Mouse (Mus musculus) common myeloid progenitor, adult 5-6 weeks (primary cell): ENCODE results near the gene Hand2. TPM values are rescaled to one million over a fixed set of nuclear protein-coding genes. Genes with fewer than 3 reads are reported as not detected.

ENCODE experiments used
- ATAC-seq: replicated peaks from 2 replicates; pipeline ENCODE4 v1.8.0; 2016; ENCODE audit warnings: low read depth, mild to moderate bottlenecking, moderate TSS enrichment, inconsistent platforms; ENCODE audit not compliant: poor library complexity, severe bottlenecking
- total RNA-seq: library from RNA; stranded (forward); fragments of 200-1000, 187-1606 nt; gene quantifications from 2 replicates; pipeline ENCODE4 v1.2.3, GENCODE M21; 2017

Hand2 gene
- total RNA-seq, 1 experiment from 2014 or later = not detected

DNA sequence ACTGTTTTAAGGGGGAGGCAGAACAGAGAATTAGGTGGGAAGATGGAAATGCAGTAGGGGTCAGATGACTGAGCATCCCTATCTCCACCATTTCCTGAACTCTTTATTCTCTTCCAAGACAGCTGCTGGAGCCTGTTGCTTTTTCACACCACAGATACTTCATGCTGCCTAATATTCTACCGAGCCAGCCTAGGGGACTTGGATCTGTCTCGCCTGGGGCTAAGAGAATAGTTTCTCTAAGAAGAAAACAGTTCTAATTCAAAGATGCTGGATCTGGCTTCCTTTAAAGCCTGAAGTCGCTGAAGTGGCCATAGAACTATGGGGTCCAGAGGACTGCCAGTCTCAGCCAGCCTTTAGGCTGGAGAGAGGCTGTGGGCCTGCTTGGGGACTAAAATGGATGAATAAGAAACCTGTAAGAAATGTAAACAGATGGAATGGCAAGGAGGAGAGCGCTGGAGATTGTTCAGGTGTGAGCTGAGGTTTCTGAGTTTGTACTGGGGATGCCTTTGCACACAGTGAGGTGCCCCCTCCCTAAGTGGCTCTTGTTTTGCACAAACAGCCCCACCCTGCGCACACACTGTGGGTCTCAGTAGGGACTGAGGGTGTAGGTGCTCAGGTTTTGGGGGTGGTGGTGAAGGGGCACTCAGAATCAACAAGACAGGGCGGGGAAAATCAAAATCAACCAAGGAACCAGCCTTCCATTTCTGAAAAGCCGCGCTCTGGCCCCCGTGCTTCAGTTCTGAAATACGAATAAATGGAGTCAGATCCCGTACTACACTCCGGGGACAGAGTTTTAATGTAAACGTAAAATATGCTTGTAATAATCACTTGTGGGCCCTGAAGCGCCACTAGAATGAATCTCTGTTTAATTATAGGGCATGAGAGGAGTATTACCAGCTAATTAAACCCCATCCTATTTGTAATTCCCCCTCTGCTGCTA lies 19.2 kb downstream of the Hand2 start:
- ATAC-seq = no peak

DNA sequence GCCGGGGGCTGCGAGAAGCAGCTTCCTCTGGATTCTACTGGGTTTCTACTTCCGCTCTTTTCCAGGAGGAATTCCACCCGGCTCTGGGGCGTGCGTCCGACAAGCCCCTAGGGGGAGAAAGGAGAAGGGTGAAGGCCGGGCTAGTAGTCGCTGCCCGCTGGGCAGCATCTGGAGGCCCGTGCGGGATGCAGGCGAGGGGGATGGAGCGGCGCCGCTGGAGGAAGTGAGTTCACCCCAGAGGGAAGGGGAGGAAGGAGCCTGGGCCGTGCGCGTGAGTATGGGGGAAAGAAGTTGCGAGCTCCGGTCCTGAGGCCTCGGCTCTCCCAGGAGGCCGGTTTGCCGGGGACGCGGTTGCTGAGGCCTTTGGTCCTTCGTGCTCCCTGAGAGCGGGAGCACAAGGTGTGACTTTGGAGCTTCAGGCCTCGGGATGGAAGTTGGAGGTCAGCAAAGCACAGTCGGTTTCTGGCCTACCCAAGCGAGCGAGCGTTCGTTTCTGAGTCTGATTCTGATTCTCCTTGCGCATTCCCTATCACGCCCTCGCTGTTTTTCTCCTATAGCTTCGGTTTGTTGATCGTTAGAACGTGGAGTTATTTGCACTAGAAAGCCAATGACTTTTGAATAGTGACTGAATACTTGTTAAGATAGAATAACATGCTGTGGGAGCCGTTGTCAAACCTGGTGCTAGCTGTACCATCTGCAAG lies 20.2 kb downstream of the Hand2 start:
- ATAC-seq = 0 out of 2 replicates have a peak, but pooled peaks have one; percentile 32

DNA sequence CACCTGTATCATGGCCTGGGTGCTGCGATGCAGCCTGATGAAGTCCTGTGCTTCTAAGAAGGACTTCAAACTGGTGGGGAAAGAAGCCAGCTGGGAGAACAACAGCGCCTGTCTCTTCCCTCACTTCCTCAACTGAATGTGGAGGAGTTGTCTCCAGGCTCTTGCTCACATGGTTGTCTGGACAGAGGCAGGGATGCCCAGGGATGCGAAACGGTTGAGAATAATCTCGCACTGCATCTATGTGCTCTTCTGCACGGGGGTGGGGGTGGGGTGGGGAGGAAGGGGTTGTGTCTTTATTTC lies 20.7 kb downstream of the Hand2 start:
- ATAC-seq = no peak

DNA sequence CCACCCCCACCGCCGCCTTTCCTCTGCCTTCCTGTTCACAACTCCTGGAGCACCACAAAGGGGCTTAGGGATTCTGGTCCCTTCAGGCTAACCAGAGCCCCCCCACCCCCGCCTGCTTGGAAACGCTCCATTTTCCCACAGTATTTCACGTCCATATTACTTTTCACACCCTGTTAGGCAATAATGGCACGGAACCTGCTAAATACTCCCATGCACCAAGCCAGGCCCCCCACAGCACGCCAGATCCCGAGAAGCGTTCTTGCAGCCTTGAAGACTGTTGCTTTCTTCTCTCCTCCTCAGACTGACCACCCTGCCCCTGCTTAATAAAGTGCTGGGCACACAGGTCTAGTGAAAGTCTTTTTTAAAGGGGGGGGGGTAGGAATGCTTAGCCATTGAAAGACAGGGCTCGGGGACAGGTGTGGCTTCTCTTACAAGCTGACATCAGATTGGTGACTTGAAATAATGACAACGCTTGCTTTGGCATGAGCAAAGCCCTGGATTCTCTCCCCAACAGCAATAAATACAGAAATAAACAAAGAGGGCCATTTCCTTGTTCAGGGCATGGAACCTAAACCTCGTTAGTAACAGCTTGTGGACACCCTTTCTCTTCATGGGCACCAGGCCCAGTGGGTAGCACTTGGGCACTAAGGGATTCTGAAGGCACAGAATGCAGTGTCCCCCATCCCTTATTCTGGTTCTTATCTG lies 21.8 kb downstream of the Hand2 start:
- ATAC-seq = no peak

DNA sequence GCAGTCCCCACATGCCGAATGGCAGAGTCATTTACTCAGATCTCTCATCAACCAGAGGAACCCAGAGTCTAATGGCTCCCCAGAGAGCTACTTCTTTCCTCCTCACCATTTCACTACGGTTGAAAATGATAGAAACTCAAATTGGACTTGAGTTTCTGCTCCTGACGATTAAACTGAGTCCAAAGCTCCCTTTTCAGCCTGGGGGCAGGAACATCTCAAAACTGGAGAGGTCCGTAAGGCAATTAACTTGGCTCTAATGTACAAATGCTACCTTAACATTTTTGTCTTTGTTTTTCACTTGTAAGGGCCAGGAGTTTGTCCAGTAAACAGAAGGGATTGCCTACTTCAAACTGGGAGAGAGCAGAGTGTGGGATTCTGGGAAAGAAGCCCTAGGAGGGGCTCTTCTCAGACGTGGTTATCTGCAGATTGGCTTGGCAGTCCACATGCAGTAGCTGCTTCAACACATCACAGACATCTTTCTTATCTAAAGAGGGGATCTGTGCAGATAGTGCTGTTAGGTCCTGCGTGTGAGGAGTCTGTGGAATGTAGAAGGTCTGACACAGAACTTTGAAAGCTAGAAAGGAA lies 23.0 kb downstream of the Hand2 start:
- ATAC-seq = no peak

DNA sequence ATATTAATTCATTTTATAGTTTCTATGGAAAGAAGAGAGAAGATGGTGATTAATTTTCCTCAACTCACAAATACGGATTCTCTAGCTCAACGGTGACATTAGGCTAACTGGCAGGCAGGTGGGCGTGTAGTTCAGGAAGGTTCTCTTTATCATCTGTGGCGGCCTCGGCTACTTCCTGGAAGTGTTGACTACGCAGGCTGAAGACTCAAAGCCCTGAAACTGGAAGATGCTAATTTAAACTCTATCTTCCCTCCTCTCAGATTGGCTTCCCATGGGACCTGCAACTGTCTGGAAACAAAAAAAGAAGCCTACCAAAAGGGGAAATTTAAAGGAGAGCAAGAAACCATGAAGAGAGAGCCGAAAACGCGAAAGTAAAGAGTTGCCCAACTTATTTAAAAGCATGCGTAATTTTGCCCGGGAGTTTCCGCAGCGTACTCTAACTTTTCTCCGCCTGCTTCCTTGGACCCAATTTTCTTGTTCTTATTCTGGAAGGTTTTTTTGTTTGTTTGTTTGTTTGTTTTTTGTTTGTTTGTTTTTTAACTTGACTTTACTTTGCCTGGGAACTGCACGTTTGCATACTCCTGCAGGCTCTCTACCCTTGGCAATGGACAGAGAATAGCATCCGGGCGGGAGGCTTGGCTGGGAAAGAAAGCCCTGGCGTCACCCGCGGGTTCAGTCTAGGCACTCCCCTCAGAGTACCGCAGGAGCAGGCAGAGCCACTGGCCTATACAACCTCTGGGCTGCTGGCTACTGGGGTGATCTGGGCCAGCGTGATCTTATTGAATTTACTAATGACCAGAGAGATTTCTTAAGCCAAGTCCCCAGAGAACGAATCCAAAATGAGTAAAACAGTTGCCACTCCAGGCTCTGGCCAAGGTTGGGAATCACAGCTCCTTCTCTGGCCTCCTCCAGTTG lies 24.4 kb downstream of the Hand2 start:
- ATAC-seq = no peak

DNA sequence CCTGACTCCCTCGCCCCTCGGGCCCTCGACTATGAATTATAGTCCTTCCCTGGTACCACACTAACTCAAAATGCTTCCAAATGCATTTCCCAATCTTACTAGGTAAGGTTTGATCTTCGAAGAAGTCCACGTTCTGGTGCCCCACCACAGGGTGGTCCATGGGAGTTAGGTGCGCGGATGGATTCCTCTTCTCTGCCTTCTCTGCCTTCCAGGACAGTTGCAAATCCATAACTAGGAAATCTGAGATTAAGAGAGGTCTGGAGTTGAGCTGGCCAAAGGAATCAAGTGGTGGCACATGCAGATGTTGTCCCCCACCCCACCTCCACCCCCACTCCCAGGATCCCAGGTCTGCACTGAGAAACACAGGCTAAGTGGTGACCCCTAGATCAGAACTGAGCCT lies 25.6 kb downstream of the Hand2 start:
- no peak for ATAC-seq

DNA sequence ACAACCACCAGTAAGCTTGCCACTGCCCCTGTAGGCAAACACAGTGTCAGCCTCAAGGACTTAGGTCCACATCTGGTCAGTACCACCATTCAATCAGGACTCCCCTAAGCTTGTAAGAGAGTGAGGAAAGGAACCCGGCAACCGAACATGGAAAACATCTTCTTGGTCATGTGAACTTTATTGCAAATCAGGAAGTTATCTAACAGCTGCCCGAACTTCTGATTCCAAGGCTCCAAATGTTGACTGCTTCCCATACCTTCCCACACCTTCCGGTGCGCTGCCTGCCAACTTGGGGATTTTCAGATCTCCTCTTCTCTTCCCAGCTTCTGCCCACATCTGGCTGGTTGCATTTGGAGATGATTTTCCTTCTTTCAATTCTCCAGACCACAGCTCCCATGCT lies 26.4 kb downstream of the Hand2 start:
- no peak for ATAC-seq

DNA sequence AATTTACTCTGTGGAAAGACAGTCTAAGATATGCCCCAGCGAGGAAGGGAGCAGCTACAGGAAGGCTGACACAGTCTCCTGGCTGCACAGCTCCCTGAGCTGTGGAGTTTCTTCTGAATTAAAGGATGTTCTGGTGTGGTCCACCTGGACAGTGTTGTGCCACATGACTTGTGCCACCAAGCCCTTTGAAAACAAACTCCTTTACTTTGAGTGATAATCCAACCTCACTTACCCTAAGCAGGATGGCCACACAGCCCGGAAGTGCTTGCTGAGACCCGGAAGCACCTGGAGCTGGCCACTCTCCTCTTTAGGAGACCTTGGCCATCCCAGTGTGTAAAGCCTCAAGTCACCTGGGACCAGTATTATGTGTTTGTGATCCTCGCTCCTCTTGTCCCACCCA lies 27.5 kb downstream of the Hand2 start:
- no peak for ATAC-seq

DNA sequence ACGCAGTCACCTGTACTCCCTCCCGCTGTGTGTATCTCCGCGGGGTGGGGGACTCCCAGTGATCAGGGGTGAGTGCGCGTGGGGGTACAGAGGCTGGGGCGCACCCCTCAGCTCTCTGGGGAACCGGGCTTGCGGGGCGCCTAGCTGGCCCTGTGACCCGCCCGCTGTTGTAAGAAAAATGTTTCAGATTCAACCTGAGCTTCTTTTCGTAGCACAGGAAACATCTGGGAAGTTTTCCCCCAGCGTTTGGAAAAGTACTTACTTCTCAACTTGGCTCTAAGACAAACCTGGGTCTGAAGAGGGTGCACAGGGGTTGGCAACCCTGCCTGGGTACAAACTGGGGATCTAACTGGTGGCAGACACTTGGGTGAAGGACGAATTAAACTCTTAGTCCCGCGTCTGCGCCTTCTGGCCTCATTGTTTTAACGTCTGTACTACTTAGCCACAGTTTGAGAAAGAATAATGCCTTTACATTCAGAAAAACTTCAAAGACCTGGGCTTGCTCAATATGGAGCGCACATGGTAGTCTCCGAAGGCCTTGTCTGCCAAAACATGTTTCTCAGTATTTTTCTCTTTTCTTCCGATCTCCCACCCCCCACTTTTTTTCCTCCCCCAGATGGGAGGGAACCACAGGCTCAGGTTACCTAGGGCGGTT lies 28.2 kb downstream of the Hand2 start:
- no peak for ATAC-seq

DNA sequence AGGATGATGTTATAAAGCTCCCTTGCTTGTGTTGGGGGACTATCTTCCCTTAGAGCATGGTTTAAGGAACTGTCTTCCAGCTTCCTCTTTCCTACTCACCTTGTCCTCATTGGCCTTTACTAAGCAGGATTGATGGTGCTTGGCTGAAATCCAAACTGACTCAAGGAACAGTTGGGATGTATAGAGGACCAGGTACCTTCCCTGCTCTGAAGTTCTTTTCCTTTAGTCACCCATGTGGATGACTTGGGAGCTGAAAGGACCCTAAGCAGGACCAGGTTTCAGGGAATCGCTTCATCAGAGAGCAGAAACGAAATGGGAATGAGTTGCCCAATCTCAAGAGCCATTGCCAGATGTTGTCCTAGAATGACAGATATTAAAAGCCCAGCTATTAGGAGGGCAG lies 31.1 kb downstream of the Hand2 start:
- no peak for ATAC-seq

DNA sequence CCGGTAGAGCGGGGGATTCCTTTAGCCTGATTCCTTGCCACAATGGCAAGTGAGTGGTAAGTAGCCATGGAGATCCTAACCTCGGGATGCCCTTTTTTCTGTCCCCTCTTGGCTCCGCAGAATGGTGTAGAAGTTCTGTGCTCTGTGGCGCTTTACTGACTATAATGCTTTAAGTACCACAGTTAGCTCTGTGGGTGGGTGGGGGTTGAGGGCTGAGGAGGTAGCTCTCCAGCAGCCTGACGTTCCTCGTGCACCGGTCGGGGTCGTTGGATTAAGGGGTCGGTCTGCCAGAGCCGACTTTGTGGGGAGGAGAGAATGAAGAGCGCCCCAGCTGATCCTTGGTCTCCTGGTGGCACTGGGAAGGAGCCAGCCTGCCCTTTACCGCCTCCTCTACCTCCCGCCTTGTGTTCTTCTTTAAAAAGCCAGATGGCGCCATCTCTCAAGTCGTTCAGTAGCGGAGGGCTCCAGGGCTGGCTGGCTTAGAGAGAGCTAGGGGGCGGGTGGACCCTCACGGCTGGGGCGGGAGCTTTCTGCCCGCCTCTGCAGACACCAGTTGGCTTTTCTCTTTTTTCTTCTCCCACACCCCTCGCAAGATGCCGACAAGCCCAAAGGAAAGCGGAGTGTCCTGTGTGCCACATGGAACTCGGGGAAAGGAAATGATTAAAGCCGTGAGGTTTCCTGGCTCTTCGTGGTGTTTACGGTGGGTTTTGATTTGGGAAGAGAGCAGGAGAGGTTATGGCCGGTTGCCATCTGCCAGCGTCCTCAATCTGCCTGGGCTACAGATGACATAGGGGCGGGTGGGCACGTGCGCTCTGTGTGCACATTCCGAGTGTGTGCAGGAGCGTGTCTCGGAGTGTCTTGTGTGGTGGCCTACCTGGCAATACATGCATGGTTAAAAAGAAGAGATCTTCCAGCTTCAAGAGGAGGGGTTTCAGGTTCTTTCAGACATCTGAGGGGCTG lies 32.8 kb downstream of the Hand2 start:
- peak; percentile 63 for ATAC-seq

DNA sequence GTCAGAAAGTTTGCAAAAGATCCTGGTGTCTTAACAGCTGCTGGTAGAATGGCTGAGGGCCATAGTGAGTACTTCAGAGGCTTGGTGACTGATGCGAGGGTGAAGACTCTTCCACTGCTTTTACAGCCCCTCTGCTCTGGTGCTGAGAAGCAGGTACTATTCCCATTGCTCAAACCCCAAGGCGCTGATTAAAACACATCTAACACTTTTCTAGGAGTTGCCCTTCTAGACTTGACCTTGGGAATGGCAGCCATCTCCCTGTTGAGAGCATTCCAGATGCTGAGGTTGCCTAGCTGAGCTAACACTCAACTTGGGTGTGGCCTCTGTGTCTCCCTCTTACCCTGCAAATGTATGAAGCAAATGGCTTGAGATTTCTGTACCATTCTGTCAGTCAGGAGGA lies 34.1 kb downstream of the Hand2 start:
- ATAC-seq = no peak

DNA sequence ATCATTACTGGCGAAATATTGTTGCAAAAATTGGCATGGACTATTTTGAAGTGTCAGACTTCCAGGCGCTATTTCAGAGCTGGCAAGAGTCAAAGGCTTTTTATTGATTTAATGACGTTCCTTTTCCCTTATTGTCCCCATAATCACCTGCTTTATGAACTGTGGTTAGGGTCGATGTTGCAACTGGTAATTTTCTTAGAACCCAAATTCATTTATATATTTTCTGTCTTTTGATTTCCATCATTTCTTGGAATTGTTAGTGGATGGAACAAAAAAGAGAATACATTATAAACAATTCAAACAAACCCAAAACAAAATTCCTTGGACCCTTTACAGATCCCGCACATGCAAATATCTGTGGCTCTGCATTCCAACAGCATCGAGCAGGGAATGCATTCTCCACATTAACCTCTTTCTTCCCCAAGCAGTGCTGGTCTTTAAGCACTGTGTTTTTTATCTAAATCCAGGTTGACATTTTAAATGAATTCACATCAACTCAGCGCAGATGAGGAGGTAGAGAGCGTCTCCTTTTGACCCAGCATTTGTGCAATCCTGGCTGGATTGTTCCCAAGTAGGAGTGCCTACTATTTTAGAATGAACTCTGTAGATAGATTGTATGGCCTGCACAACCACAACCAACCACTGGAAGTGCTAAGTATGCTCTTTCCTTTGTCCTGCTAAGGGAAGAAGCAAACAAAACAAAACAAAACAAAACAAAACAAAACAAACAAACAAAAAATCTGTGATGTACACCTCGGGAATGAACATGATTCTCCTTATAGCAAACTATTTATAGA lies 35.9 kb downstream of the Hand2 start:
- no peak for ATAC-seq

DNA sequence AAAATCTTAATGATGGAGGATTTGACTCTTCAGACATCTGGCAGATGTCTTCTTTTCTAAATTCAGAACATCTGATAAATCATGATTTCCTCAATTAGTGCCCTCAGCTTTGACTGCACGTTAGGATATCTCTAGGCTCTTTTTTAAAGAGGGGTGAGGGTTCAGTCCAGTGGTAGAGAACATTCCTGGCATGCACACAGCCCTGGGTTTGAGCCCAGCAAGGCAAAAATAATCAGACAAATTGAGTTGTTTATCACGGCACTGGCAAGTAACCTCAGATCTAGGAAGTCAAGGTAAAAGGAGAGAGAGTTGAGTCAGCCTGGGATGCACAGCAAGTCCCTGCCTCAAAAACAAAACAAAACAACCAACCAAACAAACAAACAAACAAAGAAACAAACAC lies 39.7 kb downstream of the Hand2 start:
- ATAC-seq = no peak

DNA sequence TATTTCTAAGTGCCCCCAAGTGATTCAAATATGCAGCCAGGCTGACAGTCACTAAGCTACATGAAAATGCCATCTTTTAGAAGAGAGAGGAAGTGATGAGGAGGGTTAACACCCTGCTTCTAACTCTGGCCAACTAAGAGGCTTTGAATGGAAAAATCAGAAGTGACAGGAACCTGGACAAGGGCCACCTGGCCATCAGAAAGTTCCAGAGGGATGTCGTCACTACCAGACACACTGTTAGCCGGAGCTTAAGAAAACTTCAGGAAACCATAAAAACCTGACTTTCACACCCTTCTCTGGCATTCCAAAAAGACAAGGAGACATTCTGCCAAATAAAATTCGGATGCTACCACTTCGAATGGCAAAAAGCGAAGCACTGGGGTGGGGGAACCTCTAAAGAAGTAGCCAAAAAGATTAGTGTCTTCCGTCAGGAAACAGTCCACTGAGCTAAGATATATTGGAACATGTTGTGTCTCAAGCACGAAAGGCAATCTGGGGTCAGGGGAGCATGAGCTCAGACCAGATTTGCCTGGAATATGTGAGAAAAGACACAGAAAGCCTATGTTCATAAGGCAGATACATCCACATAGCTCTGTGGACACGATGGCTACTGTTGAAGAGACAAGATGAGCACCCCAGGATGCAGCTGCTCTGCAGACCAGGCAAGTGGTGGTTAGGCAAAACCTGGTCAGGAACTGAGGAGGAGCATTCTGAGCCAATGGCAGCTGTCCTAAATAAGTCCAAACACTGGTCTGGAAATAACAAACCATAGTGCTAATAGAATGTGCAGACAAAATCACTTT lies 40.4 kb downstream of the Hand2 start:
- no peak for ATAC-seq
